Mouse (Mus musculus) kidney, embryonic 15.5 days (tissue): ENCODE measurements around the gene Aldoart2. TPM values are rescaled to one million over a fixed set of nuclear protein-coding genes. Genes with fewer than 3 reads are reported as not detected.

ENCODE experiments used
- ATAC-seq: fragments of 200-750 bp; cut with Nextera tagmentation; replicated peaks from 2 replicates; pipeline ENCODE4 v1.8.0; 2017; ENCODE audit warnings: moderate TSS enrichment; ENCODE audit not compliant: low FRiP score
- H3K27ac ChIP-seq: fragments of 300-500 bp; sonication (generic); 2 replicates; pipeline ENCODE4 v1.5.1; 2015; ENCODE audit warnings: mild to moderate bottlenecking, inconsistent platforms
- H3K27me3 ChIP-seq: fragments of 300-500 bp; sonication (generic); 2 replicates; pipeline ENCODE4 v1.6.1; 2015; ENCODE audit warnings: inconsistent platforms
- H3K36me3 ChIP-seq: fragments of 300-500 bp; sonication (generic); 2 replicates; pipeline ENCODE4 v1.6.1; 2015; ENCODE audit warnings: inconsistent platforms
- H3K4me1 ChIP-seq: fragments of 300-500 bp; sonication (generic); 2 replicates; pipeline ENCODE4 v1.6.1; 2015; ENCODE audit warnings: inconsistent platforms
- H3K4me2 ChIP-seq: fragments of 300-500 bp; sonication (generic); 2 replicates; pipeline ENCODE4 v1.6.1; 2015; ENCODE audit warnings: moderate library complexity, mild to moderate bottlenecking, inconsistent platforms
- H3K4me3 ChIP-seq: fragments of 300-500 bp; sonication (generic); replicated peaks from 2 replicates; pipeline ENCODE4 v1.5.1; 2015; ENCODE audit warnings: mild to moderate bottlenecking, inconsistent platforms
- H3K9ac ChIP-seq: fragments of 300-500 bp; sonication (generic); 2 replicates; pipeline ENCODE4 v1.6.1; 2015; ENCODE audit warnings: mild to moderate bottlenecking, inconsistent platforms
- H3K9me3 ChIP-seq: fragments of 300-500 bp; sonication (generic); replicated peaks from 2 replicates; pipeline ENCODE4 v1.6.1; 2016; ENCODE audit warnings: inconsistent platforms
- WGBS: fragments of 180-500 bp; shearing (Covaris S2); methylation state at CpG from one replicate; pipeline ENCODE4 v1.1.7; 2015; ENCODE audit warnings: mixed read lengths; 5-methylcytosine and 5-hydroxymethylcytosine counted together
- polyA plus RNA-seq: library from polyadenylated mRNA; unstranded; fragments of >200 nt; fragmentation: Nextera tagmentation; extraction: Ambion mirVana; gene quantifications from 2 replicates; pipeline ENCODE4 v1.2.1, GENCODE M21; 2015

The Aldoart2 gene
- polyA plus RNA-seq, 1 experiment from 2014 or later: not detected

DNA sequence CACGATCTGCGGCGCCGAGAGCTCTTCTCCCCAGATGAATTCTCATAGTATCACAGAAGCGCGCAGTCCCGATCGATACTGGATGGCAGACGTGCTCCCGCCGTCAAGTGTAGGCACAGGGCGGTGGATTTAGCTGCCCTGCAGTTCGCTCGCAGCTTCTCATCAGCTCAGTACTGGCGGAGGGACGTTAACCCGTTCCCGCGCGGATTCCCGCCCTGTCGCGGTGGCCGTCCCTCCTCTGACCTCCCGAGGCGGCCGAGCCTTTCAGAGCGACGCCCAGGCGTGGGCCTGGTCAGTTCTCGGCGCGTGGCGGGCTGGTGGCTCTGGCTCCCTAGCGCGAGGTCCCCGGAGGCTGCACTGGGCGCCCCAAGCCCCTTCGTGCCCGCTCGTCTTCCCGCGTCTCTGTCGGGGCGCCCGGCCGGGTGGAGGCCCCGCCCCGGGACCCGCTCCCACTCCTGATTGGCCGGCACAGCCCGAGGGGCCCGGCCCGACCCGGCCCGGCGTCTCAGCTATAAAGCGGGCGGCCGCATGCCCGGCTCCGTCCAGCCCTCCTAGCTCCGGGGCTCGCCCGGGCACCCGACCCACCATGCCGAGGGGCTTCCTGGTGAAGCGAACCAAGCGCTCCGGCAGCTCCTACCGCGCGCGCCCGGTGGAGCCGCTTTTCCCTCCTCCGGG, 34.0 kb downstream of the Aldoart2 start, which contains the start of gene Insm2:
TSS of gene Insm2 (plus strand) at position 541 of the 675 bp plus-strand sequence.
- no peaks in the 10 kb centered on the region for H3K36me3 ChIP-seq
- no peak within 1 kb of the TSS for H3K9ac ChIP-seq
- no peaks in the 10 kb centered on the region for H3K9me3 ChIP-seq
- peak; percentile 68 for ATAC-seq
- peaks cover 23% of the 10 kb centered on the region for H3K4me1 ChIP-seq
- peak within 1 kb of the TSS; percentile 89 for H3K4me2 ChIP-seq
- H3K4me3 ChIP-seq: peak within 1 kb of the TSS; percentile 49
- 1% methylated on average over 73 of the region's 77 CpGs for WGBS
- H3K27ac ChIP-seq: no peak within 1 kb of the TSS
- peaks cover 70% of the 10 kb centered on the region for H3K27me3 ChIP-seq

GRCm38 (mm10) chr12:55599639-55600502, 34.8 kb downstream of the Aldoart2 start:
- peak; percentile 92 for ATAC-seq
- WGBS: under 1% methylated on average over 108 of the region's 109 CpGs
- H3K9ac ChIP-seq: no peak overlapping the region
- peaks cover 23% of the 10 kb centered on the region for H3K4me1 ChIP-seq
- H3K4me2 ChIP-seq: peak overlapping the region; percentile 89
- H3K27ac ChIP-seq: no peak overlapping the region
- H3K36me3 ChIP-seq: no peaks in the 10 kb centered on the region
- no peaks in the 10 kb centered on the region for H3K9me3 ChIP-seq
- peaks cover 63% of the 10 kb centered on the region for H3K27me3 ChIP-seq
- peak overlapping the region; percentile 49 for H3K4me3 ChIP-seq

GRCm38 (mm10) chr12:55600503-55600994, 35.5 kb downstream of the Aldoart2 start:
- WGBS: 3% methylated on average over 42 of the region's 42 CpGs
- ATAC-seq: peak; percentile 49
- peak overlapping the region; percentile 89 for H3K4me2 ChIP-seq
- no peak overlapping the region for H3K9ac ChIP-seq
- H3K9me3 ChIP-seq: no peaks in the 10 kb centered on the region
- peak overlapping the region; percentile 49 for H3K4me3 ChIP-seq
- no peak overlapping the region for H3K27ac ChIP-seq
- peaks cover 63% of the 10 kb centered on the region for H3K27me3 ChIP-seq
- H3K4me1 ChIP-seq: peaks cover 23% of the 10 kb centered on the region
- H3K36me3 ChIP-seq: no peaks in the 10 kb centered on the region

DNA sequence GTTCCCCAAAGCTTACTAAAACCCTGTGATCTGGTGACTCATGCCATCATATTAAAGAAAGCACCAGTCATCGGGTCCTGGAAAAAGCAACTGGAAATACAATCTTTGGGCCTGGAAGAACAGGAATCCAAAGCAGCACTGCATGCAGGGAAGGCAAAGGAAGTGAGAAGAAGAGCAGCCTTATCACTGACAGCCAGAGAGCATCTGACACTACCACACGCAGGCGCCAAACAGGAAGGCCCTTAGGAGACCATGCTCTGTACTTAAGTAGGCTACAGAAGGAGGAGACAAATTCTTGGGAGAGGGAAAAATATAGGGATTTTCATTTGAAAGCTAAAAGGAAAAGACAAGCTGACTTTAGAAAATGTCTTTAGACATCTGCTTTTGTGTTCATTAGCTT, 39.4 kb downstream of the Aldoart2 start:
- H3K9me3 ChIP-seq: no peaks in the 10 kb centered on the region
- H3K27me3 ChIP-seq: peaks cover 28% of the 10 kb centered on the region
- H3K4me3 ChIP-seq: no peak overlapping the region
- ATAC-seq: no peak
- WGBS: 72% methylated on average over 3 of the region's 3 CpGs
- no peak overlapping the region for H3K4me2 ChIP-seq
- H3K4me1 ChIP-seq: peaks cover 16% of the 10 kb centered on the region
- no peaks in the 10 kb centered on the region for H3K36me3 ChIP-seq
- H3K9ac ChIP-seq: no peak overlapping the region
- no peak overlapping the region for H3K27ac ChIP-seq

GRCm38 (mm10) chr12:55607902-55608301, 42.9 kb downstream of the Aldoart2 start:
- H3K4me1 ChIP-seq: peaks cover 3% of the 10 kb centered on the region
- H3K9me3 ChIP-seq: no peaks in the 10 kb centered on the region
- ATAC-seq: 0 out of 2 replicates have a peak, but pooled peaks have one; percentile 58
- no peaks in the 10 kb centered on the region for H3K36me3 ChIP-seq
- no peak overlapping the region for H3K27ac ChIP-seq
- 29% methylated on average over 4 of the region's 4 CpGs for WGBS
- H3K4me3 ChIP-seq: no peak overlapping the region
- no peaks in the 10 kb centered on the region for H3K27me3 ChIP-seq
- H3K4me2 ChIP-seq: no peak overlapping the region
- H3K9ac ChIP-seq: no peak overlapping the region

DNA sequence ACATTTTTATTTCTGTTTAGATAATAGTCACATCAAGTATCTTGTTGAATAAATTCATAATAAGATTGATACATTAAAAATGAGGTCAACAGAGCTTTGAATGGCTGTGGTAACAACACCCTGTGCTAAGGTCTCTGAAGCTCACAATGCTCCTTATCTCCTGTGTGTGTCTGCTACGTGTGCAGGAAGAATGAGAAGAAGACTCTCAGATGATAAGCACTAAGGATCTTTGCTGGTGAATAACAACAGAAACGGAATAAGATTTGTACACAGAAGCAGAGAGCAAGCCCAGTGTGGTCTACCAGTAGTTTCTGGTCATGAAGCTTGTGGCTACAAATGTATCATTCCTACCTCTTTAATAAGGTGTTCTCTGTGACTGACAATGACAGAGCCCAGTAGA, 45.8 kb downstream of the Aldoart2 start:
- Histone ChIP-seq H3K4me3 (no peak overlapping the region), H3K4me1 (peaks cover 3% of the 10 kb centered on the region), H3K9ac (no peak overlapping the region), H3K4me2 (no peak overlapping the region), H3K36me3 (no peaks in the 10 kb centered on the region), H3K9me3 (no peaks in the 10 kb centered on the region), H3K27ac (no peak overlapping the region), H3K27me3 (no peaks in the 10 kb centered on the region)
- no peak for ATAC-seq
- WGBS: 75% methylated on average over 2 of the region's 2 CpGs

Other genes starting within 250 kb of the Aldoart2 start
- gene Psma6, start 181.0 kb upstream of the Aldoart2 start, polyA plus RNA-seq: 405 and 435 TPM in 2 replicates
- 78.2 and 80.3 TPM in 2 replicates for gene Nfkbia, start 72.6 kb upstream of the Aldoart2 start, polyA plus RNA-seq
- gene Insm2, start 34.2 kb downstream of the Aldoart2 start, polyA plus RNA-seq: 0.68 and 1.6 TPM in 2 replicates